Mouse (Mus musculus) urinary bladder, adult 2 months (tissue): ENCODE results near the gene Aaas. TPM values are rescaled to one million over a fixed set of nuclear protein-coding genes. Genes with fewer than 3 reads are reported as not detected.

Source experiments
- DNase-seq: peaks from one replicate; pipeline ENCODE4 v3.0.0; 2022; ENCODE audit warnings: low spot score
- polyA plus RNA-seq: library from polyadenylated mRNA; depleted of rRNA; stranded (reverse); fragments of >200 nt; gene quantifications from 2 replicates; pipeline ENCODE4 v1.2.3, GENCODE M21; 2012; rRNA removed

Aaas gene
- polyA plus RNA-seq, 1 experiment, result 21.4 TPM

GRCm38 (mm10) chr15:102310074-102310845 is 40.3 kb downstream of the Aaas start:
- no peak for DNase-seq

GRCm38 (mm10) chr15:102308717-102309116 is 41.9 kb downstream of the Aaas start:
- no peak for DNase-seq

- no peak for DNase-seq
These were observed 48.0 kb downstream of the Aaas start for GRCm38 (mm10) chr15:102302542-102302941.

- DNase-seq, result no peak
These were observed 54.1 kb downstream of the Aaas start for GRCm38 (mm10) chr15:102296368-102297006.

GRCm38 (mm10) chr15:102295633-102296367 is 54.8 kb downstream of the Aaas start, which contains the start of gene Espl1:
Espl1 (plus strand) TSS chr15:102296266.
- peak; percentile 76 for DNase-seq

Other genes starting within 250 kb of the Aaas start
- gene Spryd3, start 214.5 kb downstream of the Aaas start, polyA plus RNA-seq, result 43.7 and 50.0 TPM in 2 replicates
- 260 TPM in 2 replicates for gene Igfbp6, start 206.4 kb downstream of the Aaas start, polyA plus RNA-seq
- 0.59 and 0.89 TPM in 2 replicates for gene Soat2, start 200.2 kb downstream of the Aaas start, polyA plus RNA-seq
- 62.9 and 67.8 TPM in 2 replicates for gene Zfp740, start 147.5 kb downstream of the Aaas start, polyA plus RNA-seq
- 92.4 and 102 TPM in 2 replicates for gene Csad, start 146.0 kb downstream of the Aaas start, polyA plus RNA-seq
- gene Itgb7, start 118.8 kb downstream of the Aaas start, polyA plus RNA-seq, result 7.0 and 13.2 TPM in 2 replicates
- 72.2 and 76.7 TPM in 2 replicates for gene Rarg, start 93.3 kb downstream of the Aaas start, polyA plus RNA-seq
- gene Gm9918, start 80.2 kb downstream of the Aaas start, polyA plus RNA-seq, result 0.56 and 0.59 TPM in 2 replicates
- 62.6 and 64.4 TPM in 2 replicates for gene Mfsd5, start 71.3 kb downstream of the Aaas start, polyA plus RNA-seq
- 1.7 and 1.9 TPM in 2 replicates for gene Espl1, start 54.5 kb downstream of the Aaas start, polyA plus RNA-seq
- 396 and 519 TPM in 2 replicates for gene Pfdn5, start 24.7 kb downstream of the Aaas start, polyA plus RNA-seq
- gene Myg1, start 19.1 kb downstream of the Aaas start, polyA plus RNA-seq, result 54.1 and 59.1 TPM in 2 replicates
- gene Sp7, start 16.4 kb upstream of the Aaas start, polyA plus RNA-seq, result 0.15 and 0.21 TPM in 2 replicates
- gene Sp1, start 55.4 kb upstream of the Aaas start, polyA plus RNA-seq, result 19.1 and 24.2 TPM in 2 replicates
- gene Amhr2, start 94.6 kb upstream of the Aaas start, polyA plus RNA-seq, result 0.53 and 0.62 TPM in 2 replicates
- 145 and 166 TPM in 2 replicates for gene Prr13, start 108.3 kb upstream of the Aaas start, polyA plus RNA-seq
- 328 and 432 TPM in 2 replicates for gene Pcbp2, start 119.8 kb upstream of the Aaas start, polyA plus RNA-seq
- gene Gm10337, start 153.0 kb upstream of the Aaas start, polyA plus RNA-seq, result not detected in 2 replicates
- 13.1 and 13.7 TPM in 2 replicates for gene Map3k12, start 166.3 kb upstream of the Aaas start, polyA plus RNA-seq
- 55.0 and 72.5 TPM in 2 replicates for gene Tarbp2, start 167.4 kb upstream of the Aaas start, polyA plus RNA-seq
- 8.1 and 8.2 TPM in 2 replicates for gene Npff, start 174.2 kb upstream of the Aaas start, polyA plus RNA-seq